Mouse (Mus musculus) kidney, embryonic 16.5 days (tissue): ENCODE data around the gene Nxpe5. TPM values are rescaled to one million over a fixed set of nuclear protein-coding genes. Genes with fewer than 3 reads are reported as not detected.

Source experiments
- ATAC-seq: fragments of 200-750 bp; cut with Nextera tagmentation; 2 replicates; pipeline ENCODE4 v1.8.0; 2017; ENCODE audit warnings: moderate TSS enrichment; ENCODE audit not compliant: low FRiP score, low TSS enrichment
- H3K27ac ChIP-seq: fragments of 300-500 bp; sonication (generic); 2 replicates; pipeline ENCODE4 v1.5.1; 2014; ENCODE audit warnings: low read length
- H3K27me3 ChIP-seq: fragments of 300-500 bp; sonication (generic); 2 replicates; pipeline ENCODE4 v1.6.1; 2014; ENCODE audit warnings: low read length, control low read depth, mixed read lengths; ENCODE audit not compliant: insufficient read depth
- H3K36me3 ChIP-seq: fragments of 300-500 bp; sonication (generic); 2 replicates; pipeline ENCODE4 v1.6.1; 2014; ENCODE audit warnings: low read length, control low read depth, mixed read lengths; ENCODE audit not compliant: insufficient read depth
- H3K4me1 ChIP-seq: fragments of 300-500 bp; sonication (generic); 2 replicates; pipeline ENCODE4 v1.6.1; 2014; ENCODE audit warnings: low read length, control low read depth, mixed read lengths; ENCODE audit not compliant: insufficient read depth
- H3K4me2 ChIP-seq: fragments of 300-500 bp; sonication (generic); replicated peaks from 2 replicates; pipeline ENCODE4 v1.6.1; 2014; ENCODE audit warnings: low read depth, low read length
- H3K4me3 ChIP-seq: fragments of 300-500 bp; sonication (generic); 2 replicates; pipeline ENCODE4 v1.5.1; 2014; ENCODE audit warnings: mild to moderate bottlenecking, low read length
- H3K9ac ChIP-seq: fragments of 300-500 bp; sonication (generic); replicated peaks from 2 replicates; pipeline ENCODE4 v1.6.1; 2014; ENCODE audit warnings: low read length
- H3K9me3 ChIP-seq: fragments of 300-500 bp; sonication (generic); 2 replicates; pipeline ENCODE4 v1.6.1; 2016; ENCODE audit warnings: low read length, control low read depth
- WGBS: fragments of 180-500 bp; shearing (Covaris S2); extraction: QIAGEN DNeasy Blood & Tissue Kit; methylation state at CpG from one replicate; pipeline ENCODE4 v1.1.7; 2014; 5-methylcytosine and 5-hydroxymethylcytosine counted together
- polyA plus RNA-seq: library from polyadenylated mRNA; unstranded; fragments of >200 nt; fragmentation: Nextera tagmentation; extraction: Ambion mirVana; gene quantifications from 2 replicates; pipeline ENCODE4 v1.2.1, GENCODE M21; 2015

Gene Nxpe5
- polyA plus RNA-seq, 1 experiment from 2014 or later: 0.06 TPM

- Histone ChIP-seq H3K4me2 (no peak overlapping the region), H3K36me3 (peaks cover 34% of the 10 kb centered on the region), H3K27ac (no peak overlapping the region), H3K4me1 (peaks cover 27% of the 10 kb centered on the region), H3K9me3 (no peaks in the 10 kb centered on the region), H3K9ac (no peak overlapping the region), H3K27me3 (no peaks in the 10 kb centered on the region), H3K4me3 (no peak overlapping the region)
- 53% methylated on average over 7 of the region's 7 CpGs for WGBS
- no peak for ATAC-seq
These were observed 33.3 kb downstream of the Nxpe5 start for GRCm38 (mm10) chr5:138258993-138259392.

GRCm38 (mm10) chr5:138260051-138260450 is 34.4 kb downstream of the Nxpe5 start:
- peaks cover 30% of the 10 kb centered on the region for H3K4me1 ChIP-seq
- H3K9ac ChIP-seq: no peak overlapping the region
- WGBS: 87% methylated on average over 10 of the region's 10 CpGs
- H3K4me3 ChIP-seq: no peak overlapping the region
- ATAC-seq: no peak
- no peak overlapping the region for H3K4me2 ChIP-seq
- H3K27me3 ChIP-seq: no peaks in the 10 kb centered on the region
- no peaks in the 10 kb centered on the region for H3K9me3 ChIP-seq
- H3K36me3 ChIP-seq: peaks cover 34% of the 10 kb centered on the region
- H3K27ac ChIP-seq: no peak overlapping the region

DNA sequence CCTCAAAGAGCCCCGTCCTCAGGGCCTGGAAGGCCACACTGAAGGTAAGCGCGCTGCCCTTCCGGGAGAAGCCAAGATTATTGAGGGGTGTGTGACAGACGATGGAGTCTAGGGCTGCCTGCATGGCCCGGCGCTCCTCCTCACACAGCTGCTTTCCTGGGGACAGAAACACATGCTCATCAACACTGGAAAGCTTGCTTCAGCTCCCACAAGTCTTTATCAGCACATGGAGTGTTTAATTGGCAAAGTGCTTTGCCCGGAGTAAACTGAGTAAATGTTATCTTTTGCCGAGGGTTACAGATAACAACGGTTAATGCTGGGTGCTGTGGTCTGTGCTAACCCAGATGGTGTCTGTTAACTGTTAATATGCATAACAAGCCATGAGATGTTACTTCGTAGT is 35.1 kb downstream of the Nxpe5 start:
- Histone ChIP-seq H3K27ac (no peak overlapping the region), H3K27me3 (no peaks in the 10 kb centered on the region), H3K4me1 (peaks cover 32% of the 10 kb centered on the region), H3K4me3 (no peak overlapping the region), H3K9me3 (no peaks in the 10 kb centered on the region), H3K9ac (no peak overlapping the region), H3K4me2 (no peak overlapping the region), H3K36me3 (peaks cover 36% of the 10 kb centered on the region)
- 88% methylated on average over 11 of the region's 11 CpGs for WGBS
- no peak for ATAC-seq

DNA sequence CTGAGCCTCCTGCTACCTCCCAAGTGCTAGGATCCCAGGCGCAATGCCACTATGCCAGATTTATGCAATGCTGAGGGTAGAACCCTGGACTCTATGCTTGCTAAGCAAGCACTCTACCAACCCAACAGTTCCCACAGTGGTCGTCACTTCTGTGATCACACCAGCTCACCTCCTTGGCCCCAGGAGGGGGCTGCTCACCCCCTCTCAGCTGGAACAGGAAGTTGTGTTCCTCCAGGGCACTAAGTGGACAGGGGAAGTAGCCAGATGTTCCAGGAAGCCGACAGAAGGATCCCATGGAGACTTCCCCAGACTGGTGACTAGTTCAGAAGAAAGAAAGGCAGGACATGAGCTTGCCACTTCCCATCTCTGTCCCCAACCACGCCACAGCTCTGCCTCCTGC is 36.3 kb downstream of the Nxpe5 start:
- Histone ChIP-seq H3K27ac (no peak overlapping the region), H3K4me1 (peaks cover 25% of the 10 kb centered on the region), H3K36me3 (peaks cover 41% of the 10 kb centered on the region), H3K4me3 (no peak overlapping the region), H3K27me3 (no peaks in the 10 kb centered on the region), H3K4me2 (no peak overlapping the region), H3K9me3 (no peaks in the 10 kb centered on the region), H3K9ac (no peak overlapping the region)
- ATAC-seq: no peak
- WGBS: 74% methylated on average over 4 of the region's 4 CpGs

GRCm38 (mm10) chr5:138262582-138263240 is 37.0 kb downstream of the Nxpe5 start:
- H3K4me2 ChIP-seq: peak overlapping the region; percentile 98
- no peak for ATAC-seq
- H3K27ac ChIP-seq: no peak overlapping the region; the same call in 1 of the 2 replicates
- H3K9ac ChIP-seq: peak overlapping the region; percentile 96
- 62% methylated on average over 18 of the region's 18 CpGs for WGBS
- H3K27me3 ChIP-seq: no peaks in the 10 kb centered on the region
- H3K36me3 ChIP-seq: peaks cover 41% of the 10 kb centered on the region
- H3K4me3 ChIP-seq: peak overlapping the region; percentile 91
- H3K4me1 ChIP-seq: peaks cover 25% of the 10 kb centered on the region
- H3K9me3 ChIP-seq: no peaks in the 10 kb centered on the region

- peak within 1 kb of the TSS; percentile 98 for H3K4me2 ChIP-seq
- H3K9ac ChIP-seq: peak within 1 kb of the TSS; percentile 96
- no peaks in the 10 kb centered on the region for H3K9me3 ChIP-seq
- under 1% methylated on average over 70 of the region's 71 CpGs for WGBS
- no peaks in the 10 kb centered on the region for H3K27me3 ChIP-seq
- peaks cover 38% of the 10 kb centered on the region for H3K36me3 ChIP-seq
- H3K4me1 ChIP-seq: peaks cover 25% of the 10 kb centered on the region
- H3K4me3 ChIP-seq: peak within 1 kb of the TSS; percentile 91
- ATAC-seq: peak; percentile 91
- H3K27ac ChIP-seq: peak within 1 kb of the TSS; percentile 61
These were observed 37.8 kb downstream of the Nxpe5 start, which contains the start of gene BC037034 for GRCm38 (mm10) chr5:138263260-138264206. TSS of gene BC037034 (minus strand) at chr5:138264033.

GRCm38 (mm10) chr5:138264207-138264578 is 38.5 kb downstream of the Nxpe5 start:
- Histone ChIP-seq H3K9ac (peak overlapping the region; percentile 96), H3K9me3 (no peaks in the 10 kb centered on the region), H3K4me1 (peaks cover 25% of the 10 kb centered on the region), H3K27me3 (no peaks in the 10 kb centered on the region), H3K27ac (peak overlapping the region; percentile 61), H3K4me2 (peak overlapping the region; percentile 98), H3K4me3 (peak overlapping the region; percentile 91), H3K36me3 (peaks cover 32% of the 10 kb centered on the region)
- no peak for ATAC-seq
- 10% methylated on average over 6 of the region's 6 CpGs for WGBS

DNA sequence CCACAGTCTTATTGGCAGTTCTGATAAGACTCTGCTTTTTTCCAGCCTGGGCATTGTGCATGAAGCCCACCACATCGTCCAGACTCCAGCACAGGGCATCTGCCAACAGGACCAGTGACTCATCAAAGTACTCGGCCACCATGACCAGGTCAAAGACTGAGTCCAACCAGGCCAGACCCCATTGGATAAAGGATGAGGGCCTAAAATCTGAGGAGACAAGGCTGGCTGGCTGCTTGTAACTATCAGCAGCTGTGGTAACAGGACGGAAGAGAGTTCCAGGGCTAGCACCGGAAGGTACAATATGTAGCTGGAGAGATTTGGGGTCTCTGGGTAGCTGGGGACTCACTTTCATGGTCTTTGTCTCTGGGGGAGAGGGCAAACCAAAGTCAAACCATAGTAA is 40.0 kb downstream of the Nxpe5 start:
- no peak for ATAC-seq
- no peaks in the 10 kb centered on the region for H3K27me3 ChIP-seq
- H3K9me3 ChIP-seq: no peaks in the 10 kb centered on the region
- 94% methylated on average over 4 of the region's 4 CpGs for WGBS
- H3K36me3 ChIP-seq: peaks cover 19% of the 10 kb centered on the region
- no peak overlapping the region for H3K4me3 ChIP-seq
- no peak overlapping the region for H3K4me2 ChIP-seq
- H3K27ac ChIP-seq: no peak overlapping the region
- no peak overlapping the region for H3K9ac ChIP-seq
- H3K4me1 ChIP-seq: peaks cover 25% of the 10 kb centered on the region

GRCm38 (mm10) chr5:138267114-138267513 is 41.4 kb downstream of the Nxpe5 start:
- H3K4me3 ChIP-seq: no peak overlapping the region
- H3K9me3 ChIP-seq: no peaks in the 10 kb centered on the region
- ATAC-seq: no peak
- peaks cover 25% of the 10 kb centered on the region for H3K4me1 ChIP-seq
- 88% methylated on average over 3 of the region's 3 CpGs for WGBS
- no peak overlapping the region for H3K9ac ChIP-seq
- H3K4me2 ChIP-seq: no peak overlapping the region
- peaks cover 7% of the 10 kb centered on the region; the same call in 1 of the 2 replicates for H3K36me3 ChIP-seq
- H3K27me3 ChIP-seq: no peaks in the 10 kb centered on the region
- no peak overlapping the region for H3K27ac ChIP-seq

DNA sequence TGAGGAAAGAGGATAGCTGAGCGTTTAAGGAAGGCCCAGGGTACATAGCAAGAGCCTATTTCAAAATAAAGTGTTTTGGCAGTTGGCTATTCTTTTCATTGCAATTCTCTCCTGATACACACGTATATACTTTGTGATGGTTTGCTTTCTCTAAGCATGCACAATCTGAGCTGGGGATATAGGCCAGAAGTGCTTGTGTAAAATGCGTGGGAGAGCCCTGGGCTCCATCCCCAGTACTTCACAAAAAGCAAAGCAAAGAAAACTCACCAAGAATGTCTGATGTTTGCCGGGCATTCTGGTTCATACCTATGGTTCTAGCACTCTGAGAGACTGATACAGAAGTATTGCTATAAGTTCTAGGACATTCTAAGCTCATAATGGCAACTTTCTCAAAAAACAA is 43.3 kb downstream of the Nxpe5 start:
- H3K27me3 ChIP-seq: no peaks in the 10 kb centered on the region
- WGBS: 67% methylated on average over 4 of the region's 4 CpGs
- H3K27ac ChIP-seq: no peak overlapping the region
- H3K4me2 ChIP-seq: no peak overlapping the region
- no peak overlapping the region for H3K9ac ChIP-seq
- H3K4me1 ChIP-seq: peaks cover 20% of the 10 kb centered on the region
- no peak overlapping the region for H3K4me3 ChIP-seq
- ATAC-seq: no peak
- peaks cover 8% of the 10 kb centered on the region; the same call in 1 of the 2 replicates for H3K36me3 ChIP-seq
- no peaks in the 10 kb centered on the region for H3K9me3 ChIP-seq
